Mouse (Mus musculus) kidney, adult 2 months (tissue): ENCODE data around the gene Gsdmc3.
"Not testable (repeated sequence)": the region's sequence is repeated elsewhere in the genome, so short reads cannot be mapped to it uniquely, and the experiment has no call there.

Source experiments
- CTCF ChIP-seq: fragments of 200-500 bp; conservative IDR thresholded peaks from 2 replicates; pipeline ENCODE4 v1.5.1; 2011; ENCODE audit warnings: low read depth, mild to moderate bottlenecking, control low read depth, low read length, moderate library complexity, mixed read lengths; ENCODE audit not compliant: insufficient read depth, insufficient read length
- POLR2A ChIP-seq: fragments of 200-500 bp; IDR thresholded peaks from one replicate; pipeline ENCODE4 v1.6.1; 2011; ENCODE audit warnings: low read depth, low read length, control low read depth

GRCm38 (mm10) chr15:63888440-63888839 is 10.1 kb upstream of the Gsdmc3 start:
- not testable (repeated sequence) for TF ChIP-seq POLR2A, CTCF
